Mouse (Mus musculus): Measurements from ENCODE around the gene Cdkl3.

The Cdkl3 gene

DNA sequence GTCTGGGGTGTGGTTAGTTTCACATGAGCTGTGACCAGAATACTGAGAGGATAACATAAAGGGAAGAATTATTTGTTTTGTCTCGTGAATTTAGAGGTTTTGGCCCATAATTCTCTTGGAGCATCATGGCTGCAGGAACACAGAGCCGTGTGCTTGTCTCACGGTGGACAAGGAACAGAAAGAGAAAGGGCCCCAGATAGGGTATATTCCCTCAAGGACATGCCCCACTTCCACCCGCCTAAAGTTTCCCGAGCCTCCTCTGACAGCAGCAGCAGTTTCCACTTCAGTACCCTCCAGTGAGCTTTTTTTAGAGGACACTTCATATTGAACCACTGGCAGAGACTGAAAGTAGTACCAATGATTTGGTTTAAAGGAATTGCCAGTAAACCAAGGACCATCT lies 7.5 kb downstream of the Cdkl3 start:
- no peak for DNase-seq (ENCODE audit: low spot score in 2 of 2)

DNA sequence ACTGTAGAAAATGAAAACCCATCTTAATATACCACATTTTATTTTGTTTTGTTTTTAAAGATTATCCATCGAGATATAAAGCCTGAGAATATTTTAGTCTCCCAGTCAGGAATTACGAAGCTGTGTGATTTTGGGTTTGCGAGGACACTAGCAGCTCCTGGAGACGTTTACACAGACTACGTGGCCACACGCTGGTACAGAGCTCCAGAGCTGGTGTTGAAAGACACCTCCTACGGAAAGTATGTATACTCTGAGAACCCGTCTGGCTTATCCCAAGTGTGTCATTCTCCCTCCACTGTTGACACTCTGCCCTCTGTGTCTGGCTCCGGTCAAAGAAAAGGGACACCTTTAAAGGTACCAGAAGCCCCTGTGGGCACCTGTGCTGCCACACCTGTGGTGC lies 14.2 kb downstream of the Cdkl3 start:
- no peak for DNase-seq (ENCODE audit: low spot score in 2 of 2)

DNA sequence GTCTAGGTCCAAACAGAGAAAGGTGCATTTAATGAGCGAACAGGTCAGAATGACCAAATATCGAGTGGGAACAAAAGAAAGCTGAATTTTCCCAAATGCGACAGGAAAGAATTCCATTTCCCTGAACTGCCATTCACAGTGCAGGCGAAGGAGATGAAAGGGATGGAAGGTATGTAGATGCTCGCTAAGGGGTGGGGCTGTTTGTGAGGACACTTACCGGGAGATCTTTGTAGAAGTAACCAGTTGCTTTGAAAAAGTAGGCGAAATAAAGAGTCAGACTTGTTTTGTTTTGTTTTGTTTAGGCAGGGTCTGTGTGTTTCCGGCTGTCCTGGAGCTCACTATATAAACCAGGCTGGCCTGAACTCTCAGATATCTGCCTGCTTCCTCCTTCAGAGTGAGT lies 28.3 kb downstream of the Cdkl3 start:
- no peak for DNase-seq (ENCODE audit: low spot score in 2 of 2)

DNA sequence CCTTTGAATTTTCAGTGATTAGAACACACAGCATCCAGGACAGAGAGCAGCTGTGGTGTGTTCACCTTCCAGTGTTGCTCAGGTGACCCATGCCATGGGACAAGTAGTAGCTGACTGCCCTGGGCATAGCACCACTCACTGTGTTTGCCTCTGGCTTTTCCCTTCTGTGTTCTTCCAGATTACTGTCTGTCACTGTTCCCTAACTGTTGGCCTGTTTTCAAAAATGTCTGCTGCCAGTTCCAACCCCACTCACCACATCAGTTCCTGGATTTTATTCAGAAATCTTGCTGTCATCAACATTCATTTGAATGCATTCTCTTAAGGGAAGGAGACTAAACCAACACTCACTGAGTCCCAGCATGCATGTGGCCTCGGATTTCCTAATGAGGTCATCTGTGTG lies 29.9 kb downstream of the Cdkl3 start:
- no peak for DNase-seq (ENCODE audit: low spot score in 2 of 2)

DNA sequence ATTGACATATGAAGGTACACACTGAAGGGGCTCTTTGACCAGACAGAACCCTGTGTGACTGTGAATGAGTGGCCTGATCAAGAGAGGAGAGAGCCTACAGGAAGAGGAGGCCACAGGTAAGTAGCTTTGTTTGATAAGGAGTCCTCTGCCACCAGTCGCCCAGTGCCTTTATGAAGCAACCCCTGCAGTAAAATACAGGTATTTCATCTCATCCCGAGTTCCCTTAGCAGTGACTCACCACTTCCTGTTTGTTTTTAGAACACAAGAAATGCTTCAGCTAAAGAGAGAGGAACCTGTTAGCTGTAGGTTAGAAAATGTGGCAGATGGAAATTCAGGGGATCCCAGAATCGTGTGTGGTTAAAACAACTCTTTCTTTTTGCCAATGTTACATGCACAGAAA lies 31.9 kb downstream of the Cdkl3 start:
- DNase-seq (ENCODE audit: low spot score in 2 of 2) = no peak

DNA sequence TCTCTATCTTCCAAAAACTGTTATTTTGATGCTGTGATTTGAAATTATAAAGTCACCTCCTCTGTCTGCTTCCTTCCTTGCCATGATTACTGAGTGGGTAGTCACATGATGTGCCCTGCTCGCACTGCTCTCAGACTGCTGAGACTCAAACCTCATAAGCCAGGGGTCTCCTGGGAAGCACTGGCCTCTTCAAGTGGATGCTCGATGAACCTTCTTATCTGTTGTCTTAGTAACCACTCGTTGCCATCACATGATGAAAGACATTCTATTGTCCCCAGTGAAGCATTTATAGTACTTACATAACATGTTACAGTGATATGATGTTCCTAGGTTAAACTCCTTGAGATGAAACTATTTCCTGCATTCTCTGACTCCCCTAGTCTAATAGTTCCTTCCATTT lies 33.6 kb downstream of the Cdkl3 start:
- no peak for DNase-seq (ENCODE audit: low spot score in 2 of 2)

DNA sequence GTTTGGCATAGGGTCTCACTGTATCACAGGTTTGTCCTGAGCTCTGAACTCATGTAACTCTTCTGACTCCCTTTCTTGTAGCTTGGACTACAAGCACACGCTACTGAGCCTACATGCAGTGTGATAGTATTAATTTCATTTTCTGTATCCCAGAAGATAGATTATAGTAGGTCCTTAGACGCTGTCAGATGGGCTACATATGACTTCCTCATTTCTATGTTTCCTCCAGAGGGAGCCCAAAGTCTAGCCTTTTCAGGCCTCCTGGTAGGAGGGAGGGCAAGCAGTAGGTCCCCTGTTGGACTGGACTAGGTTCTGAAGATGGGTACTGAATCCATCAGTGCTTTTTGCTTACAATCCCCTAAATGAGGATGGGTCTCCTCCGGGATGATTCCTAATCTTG lies 39.2 kb downstream of the Cdkl3 start:
- no peak for DNase-seq (ENCODE audit: low spot score in 2 of 2)

DNA sequence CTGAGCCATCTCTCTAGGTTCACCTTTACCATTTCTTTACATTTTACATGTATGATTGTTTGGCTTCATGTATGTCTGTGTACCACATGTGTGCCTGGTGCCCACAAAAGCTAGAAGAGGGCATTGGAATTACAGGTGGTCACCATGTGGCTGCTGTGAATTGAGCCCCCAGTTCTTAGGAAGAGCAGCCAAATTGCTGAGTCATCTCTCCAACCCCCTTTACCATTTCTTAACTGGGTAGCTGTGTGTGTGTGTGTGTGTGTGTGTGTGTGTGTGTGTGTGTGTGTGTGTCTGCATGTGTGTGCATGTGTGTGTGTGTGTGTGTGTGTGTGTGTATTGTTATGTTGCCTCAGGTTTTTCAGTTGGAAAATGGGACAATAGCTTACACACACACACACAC lies 40.1 kb downstream of the Cdkl3 start:
- no peak for DNase-seq (ENCODE audit: low spot score in 2 of 2)

DNA sequence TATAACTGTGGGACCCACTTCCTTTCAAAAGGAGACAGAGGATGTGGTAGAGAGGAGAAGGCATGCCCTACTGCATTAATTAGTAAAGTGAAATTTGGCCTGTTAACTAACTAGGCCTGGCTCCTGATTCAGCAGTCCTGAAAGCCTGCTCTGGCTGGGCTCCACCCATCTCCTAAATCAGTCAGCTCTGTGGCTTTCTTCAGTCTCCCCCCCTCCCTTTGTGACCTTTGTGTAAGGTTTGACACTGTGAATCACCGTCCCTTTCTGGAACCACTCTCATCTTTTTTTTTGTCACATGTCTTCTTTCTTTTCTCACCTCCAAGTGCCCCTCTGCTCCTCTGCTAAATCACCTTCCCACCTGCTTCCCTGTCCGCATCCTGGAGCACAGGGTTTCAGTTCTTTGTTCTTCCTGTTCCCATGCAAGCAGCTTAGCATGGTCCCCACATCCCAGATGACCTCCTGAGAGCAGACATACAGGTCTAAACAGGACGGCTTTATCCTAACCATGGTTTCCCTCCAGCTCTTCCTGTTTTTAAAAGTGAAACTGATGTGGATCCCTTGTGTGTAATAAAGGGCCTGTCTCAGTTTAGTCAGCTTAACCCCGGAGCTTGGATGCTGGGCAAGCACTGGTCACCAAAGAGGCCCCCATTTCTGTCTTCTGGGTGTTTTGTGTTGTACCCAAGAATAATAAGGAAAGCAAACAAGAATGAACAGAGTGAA lies 42.6 kb downstream of the Cdkl3 start:
- no peak for DNase-seq (ENCODE audit: low spot score in 2 of 2)

DNA sequence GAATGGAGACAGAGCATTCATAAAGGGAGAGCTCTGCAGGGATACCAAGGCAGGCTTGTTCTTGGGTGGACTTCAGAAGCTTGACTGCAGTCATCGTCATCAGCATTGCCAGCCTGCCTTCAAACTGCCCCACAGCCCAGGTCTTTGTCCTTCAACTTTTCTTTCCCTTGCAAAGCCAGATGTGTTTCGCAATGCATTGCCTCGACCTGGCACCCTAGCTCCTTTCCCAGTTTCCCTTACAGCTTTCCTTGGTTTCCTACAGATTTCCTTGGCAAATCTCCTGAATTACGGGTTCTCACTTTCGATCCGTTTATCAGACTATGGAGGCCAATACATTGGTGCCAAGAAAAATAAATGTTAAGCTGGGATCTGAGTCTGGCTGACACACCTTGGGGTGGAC lies 49.4 kb downstream of the Cdkl3 start:
- DNase-seq (ENCODE audit: low spot score in 2 of 2) = no peak

DNA sequence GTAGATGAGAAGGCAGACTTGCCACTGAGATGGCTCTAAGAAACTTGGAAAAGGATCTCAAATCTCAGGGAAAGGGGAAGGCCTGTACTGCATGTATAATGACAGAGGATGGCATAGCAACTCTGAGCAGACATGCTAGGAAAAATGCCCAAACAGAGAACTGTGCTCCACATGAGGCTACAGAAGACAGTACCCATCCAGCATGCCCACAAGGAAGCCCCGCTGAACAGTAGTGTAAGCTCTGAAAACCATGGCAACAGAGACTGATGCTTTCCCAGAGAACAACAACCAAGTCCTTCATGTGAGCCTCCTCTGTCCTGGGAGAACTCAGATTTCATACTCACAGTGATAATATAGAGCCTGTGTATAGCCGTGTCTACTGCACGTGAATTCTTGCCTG lies 50.7 kb downstream of the Cdkl3 start:
- no peak for DNase-seq (ENCODE audit: low spot score in 2 of 2)

DNA sequence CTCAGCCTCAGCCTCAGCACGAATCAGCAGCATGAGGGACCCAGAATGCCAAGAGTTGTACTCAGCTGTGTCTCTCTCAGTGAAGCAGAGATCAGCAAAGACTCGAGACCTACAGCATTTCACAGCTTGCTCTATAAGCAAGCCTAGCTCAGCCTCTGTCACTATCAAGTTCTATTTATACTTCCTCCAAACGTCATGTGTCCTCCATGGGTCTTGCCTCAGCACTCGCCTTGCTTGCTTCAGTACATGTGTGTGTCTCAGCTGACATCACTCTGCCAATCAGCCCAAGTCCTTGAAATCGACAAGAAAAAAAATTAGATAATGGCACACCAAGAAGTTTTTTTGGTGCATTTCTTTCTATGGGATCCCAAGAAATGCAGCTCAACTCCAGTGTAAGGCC lies 52.2 kb downstream of the Cdkl3 start:
- DNase-seq (ENCODE audit: low spot score in 2 of 2) = no peak

DNA sequence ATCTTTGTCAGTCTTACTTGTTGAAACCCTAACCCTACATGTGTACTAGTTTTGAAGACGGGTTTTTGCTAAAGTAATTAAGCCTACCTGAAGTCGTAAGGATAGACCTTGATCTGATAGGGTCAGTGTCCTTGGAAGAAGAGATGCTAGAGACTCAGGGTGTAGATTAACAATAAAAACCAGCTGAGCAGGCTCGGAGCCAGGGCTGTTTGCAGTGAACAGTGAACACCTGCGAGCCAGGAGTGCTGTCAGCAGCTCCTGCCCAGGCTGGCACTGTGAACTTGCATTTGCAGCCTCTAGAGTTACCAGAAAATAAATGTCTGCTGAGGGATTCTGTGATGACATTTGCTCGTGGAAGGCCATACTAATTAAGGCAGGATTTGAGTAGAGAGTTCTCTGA lies 55.0 kb downstream of the Cdkl3 start:
- no peak for DNase-seq (ENCODE audit: low spot score in 2 of 2)

DNA sequence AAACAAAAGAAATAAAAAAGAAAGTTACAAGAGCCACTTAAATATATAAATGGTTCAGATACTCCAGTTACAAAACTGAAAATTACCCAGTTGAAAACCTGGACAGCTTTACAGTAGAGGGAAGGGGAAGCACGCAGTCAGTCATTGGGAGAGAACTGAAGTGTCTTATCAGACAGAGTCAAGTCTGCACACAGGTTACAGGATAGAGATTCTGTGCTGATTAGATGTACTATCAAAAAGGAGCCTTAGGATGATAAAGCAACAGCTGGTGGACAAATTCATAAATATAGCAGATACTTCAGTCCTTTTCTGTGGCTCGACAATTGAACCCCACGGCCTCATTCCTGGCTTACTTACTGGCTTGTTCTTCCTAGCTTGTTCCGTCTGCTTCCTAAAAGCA lies 56.3 kb downstream of the Cdkl3 start:
- no peak for DNase-seq (ENCODE audit: low spot score in 2 of 2)

DNA sequence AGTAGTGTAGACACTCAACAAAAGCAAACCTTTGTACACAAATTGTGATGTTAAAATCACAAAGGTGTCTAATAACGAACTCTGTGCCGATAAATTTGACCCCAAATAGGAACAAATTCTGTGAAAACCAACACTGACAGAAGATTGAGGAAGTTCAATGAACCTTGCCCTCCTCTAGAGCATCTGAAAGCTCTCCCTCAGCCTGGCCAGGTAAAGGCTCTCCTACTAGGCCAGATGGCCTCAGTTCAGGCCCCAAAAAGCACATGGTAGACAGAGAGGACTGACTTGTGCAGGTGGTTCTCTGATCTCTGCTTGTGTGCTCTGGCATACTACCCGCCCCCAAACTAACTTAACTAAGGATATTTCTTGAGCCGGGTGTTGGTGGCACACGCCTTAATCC lies 58.4 kb downstream of the Cdkl3 start:
- DNase-seq (ENCODE audit: low spot score in 2 of 2) = no peak

DNA sequence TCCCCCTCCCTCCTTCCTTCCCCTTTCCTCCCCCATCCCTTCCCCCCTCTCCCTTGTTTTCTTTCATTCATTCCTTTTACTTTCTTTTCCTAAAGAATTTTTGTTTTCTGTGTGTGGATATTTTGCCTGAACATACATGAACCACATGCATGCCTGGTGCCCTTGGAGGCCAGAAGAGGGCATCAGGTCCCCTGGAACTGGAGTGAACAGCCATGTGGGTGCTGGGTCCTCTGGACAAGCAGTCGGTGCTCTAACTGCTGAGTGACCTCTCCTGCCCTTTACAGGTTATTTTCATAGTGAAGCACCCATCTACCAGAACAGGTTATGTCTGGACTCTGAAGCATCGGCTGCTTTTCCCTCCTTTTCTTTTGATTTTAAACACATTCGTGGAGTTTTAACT lies 60.4 kb downstream of the Cdkl3 start:
- no peak for DNase-seq (ENCODE audit: low spot score in 2 of 2)

DNA sequence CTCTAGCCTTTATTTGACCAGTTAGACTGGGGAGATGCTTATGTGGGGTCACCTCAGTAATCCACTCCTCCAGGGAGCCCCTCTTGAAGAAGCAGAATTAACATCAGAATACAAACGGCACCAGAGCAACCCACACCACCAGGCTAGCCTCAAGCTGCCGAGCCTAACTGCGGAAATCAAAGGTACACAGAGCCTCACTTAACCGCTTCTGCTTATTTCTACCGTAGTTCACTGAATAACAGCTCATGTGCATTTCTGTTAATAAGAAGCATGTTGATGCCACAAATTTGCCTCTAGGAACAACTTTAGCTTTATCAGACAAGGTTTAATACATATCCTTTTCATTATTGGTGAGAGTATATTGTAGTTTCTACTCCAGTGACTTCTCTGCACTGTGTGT lies 61.8 kb downstream of the Cdkl3 start:
- DNase-seq (ENCODE audit: low spot score in 2 of 2) = no peak

DNA sequence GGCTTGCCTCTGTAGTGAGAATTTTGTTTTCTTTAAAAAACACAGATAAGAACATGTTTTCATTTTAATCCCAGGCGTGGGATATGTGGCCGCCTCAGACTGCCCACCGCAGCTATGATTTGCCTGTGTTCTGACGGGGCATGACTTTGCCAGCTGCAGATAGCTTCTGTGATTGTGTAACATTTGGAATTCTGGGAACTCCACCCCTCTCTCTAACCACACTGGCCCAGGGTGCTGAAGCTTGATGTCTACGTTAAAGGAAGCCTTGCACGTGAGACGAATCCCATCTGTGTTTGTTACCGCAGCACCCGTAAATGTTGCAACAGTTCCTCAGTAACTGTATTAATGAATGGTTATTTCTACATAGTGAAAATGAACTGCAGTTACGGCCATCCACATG lies 67.7 kb downstream of the Cdkl3 start:
- DNase-seq (ENCODE audit: low spot score in 2 of 2) = no peak

DNA sequence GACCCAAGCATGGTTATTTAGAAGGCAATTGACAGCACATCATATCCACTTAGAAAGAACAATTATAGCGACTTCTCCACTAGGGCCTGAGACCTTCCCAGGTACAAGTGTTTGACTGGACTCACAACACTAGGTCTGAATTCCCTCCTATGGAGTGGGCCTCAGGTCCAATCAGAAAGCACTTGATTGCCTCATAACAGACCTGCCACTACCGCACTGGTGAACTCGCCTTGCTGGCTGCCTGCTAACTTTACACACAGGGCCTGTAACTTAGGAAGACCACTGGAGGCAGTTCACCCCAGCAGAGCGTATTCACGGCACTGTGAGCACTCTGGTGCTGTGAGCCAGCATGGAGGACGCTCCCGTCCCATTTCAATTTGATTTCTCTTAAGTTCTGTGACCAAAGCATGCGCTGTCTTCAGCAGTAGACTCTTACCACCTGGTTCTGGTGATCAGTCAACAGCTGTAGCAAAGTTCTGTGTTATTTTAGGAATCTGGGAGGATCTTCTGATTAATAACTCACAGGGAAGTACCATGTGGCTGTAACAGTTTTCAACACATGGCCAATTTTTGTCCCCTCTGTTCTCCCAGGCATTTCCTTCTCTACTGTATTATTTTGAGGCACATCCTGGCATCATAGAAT lies 69.6 kb downstream of the Cdkl3 start:
- DNase-seq (ENCODE audit: low spot score in 2 of 2) = no peak

DNA sequence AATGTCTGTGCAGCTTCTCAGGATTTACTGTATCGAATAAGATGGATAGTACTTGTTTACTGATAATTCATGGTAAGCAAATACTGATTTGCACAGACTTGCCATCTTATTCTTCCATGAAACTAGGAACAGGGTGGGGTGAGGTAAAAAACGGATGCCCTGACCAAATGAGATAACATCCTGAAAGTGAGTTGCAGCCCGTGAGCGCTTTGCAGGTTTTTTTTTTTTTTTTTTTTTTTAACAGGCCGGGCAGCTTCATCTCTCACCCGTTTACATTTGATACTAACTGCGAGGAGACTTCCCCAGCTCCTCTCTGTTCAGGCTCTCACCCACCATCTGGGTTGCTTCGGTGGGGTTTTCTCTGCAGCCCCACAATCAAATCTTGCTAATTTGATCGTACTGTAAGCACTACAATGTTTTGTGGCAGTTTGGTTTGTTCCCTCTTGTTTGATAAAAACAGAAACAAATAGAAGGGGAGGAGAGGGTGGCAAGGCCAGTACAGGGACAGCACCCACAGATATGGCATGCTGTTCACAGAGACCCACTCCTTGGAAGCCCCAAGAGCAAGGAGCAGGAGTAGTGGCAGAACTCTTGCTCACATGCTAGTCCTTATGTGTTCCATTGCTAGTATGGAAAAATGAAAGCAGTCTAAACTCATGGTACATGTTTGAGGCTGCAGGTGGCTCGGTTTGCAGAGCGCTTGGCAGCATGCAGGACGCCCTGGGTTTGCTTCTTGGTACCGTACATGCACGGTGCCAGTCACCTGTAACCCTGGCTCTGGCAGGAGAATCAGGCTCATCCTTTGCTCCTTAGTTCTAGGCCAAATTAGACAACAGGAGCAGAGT lies 70.8 kb downstream of the Cdkl3 start:
- no peak for DNase-seq (ENCODE audit: low spot score in 2 of 2)

DNA sequence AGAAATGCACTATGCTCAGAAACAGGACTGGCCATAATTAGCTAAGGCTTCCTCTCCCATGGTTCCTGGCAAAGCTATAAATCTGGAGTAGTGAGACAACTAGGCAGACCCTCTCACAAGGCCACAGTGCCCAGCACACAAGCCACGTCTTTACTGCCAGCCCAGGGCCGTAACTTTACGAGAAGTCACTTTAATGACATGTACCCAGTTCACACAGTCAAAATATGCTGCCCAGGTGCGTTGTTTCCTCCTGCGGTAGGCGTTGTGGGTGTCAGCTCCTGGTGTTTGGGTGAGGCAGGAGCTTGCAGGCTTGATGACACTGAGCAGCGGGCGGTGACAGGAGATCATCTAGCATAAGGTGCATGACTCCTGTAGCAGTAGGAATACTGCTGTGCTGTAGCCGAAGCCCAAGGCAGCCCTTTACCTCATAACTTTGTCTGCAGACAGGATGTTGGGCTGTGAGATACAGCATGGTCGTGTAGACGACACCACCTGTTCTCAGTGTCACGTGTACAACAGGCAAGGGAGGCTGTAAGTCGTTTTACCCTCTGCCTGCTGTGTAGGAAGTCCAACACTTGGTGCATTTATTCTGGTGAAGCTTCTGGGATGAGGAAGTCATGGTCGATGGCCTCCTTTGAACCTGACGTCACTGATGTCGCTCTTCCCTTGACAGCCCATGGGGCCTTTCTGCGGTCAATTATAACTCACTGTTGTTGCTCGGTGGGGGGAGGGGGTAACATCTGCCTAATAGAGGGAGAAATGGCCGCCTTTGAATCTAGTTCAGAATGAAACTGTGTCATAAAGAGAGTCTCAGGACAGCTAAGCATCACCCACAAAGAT lies 72.0 kb downstream of the Cdkl3 start:
- no peak for DNase-seq (ENCODE audit: low spot score in 2 of 2)

DNA sequence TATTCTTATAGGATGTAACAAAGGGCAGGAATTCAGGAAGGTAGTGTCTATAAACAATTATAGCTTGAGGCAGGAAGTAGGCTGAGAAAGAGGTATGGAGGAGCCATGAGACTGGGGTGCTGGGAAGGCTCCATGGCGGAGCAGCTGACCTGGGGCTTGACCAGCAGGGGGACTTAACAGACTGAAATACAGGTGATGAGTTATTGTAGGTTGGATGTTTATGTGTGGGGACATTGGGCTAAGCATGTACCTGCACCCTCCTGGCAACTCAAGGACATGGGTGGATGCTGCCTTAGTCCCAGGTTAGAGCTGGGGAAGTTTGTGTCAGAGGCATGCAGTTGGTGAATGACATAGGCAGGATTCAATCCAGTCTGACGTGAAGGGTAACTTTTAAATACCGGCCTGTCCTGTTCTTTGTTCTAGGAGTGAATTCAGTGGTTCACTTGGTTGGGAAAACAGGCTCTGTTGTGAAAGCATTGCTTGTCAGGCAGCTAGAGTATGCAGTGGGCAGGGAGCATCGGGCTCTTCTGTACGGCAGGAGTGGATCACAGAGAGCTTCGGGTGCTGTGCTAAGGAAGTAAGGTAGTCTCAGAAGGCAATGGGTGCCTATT lies 72.8 kb downstream of the Cdkl3 start:
- no peak for DNase-seq (ENCODE audit: low spot score in 2 of 2)

Data from urinary bladder, postnatal 4 days (tissue).